Mouse (Mus musculus) mouse trophoblast stem cell (cell line): ENCODE measurements at regions not wholly inside any gene's neighbourhood (a gene's known extent, or its start where the extent isn't known, plus 50 kb on each side); places are given as distances from the start of the nearest gene placed in this dataset.

Source experiments
- in situ Hi-C, 2 experiments: fragments of 300-500 bp; cut with MseI, MboI; formaldehyde crosslinking; loops; 2 replicates in 1 of 2; 3 replicates in 1 of 2; pipeline ENCODE4 v1.15.1; 2025

DNA sequence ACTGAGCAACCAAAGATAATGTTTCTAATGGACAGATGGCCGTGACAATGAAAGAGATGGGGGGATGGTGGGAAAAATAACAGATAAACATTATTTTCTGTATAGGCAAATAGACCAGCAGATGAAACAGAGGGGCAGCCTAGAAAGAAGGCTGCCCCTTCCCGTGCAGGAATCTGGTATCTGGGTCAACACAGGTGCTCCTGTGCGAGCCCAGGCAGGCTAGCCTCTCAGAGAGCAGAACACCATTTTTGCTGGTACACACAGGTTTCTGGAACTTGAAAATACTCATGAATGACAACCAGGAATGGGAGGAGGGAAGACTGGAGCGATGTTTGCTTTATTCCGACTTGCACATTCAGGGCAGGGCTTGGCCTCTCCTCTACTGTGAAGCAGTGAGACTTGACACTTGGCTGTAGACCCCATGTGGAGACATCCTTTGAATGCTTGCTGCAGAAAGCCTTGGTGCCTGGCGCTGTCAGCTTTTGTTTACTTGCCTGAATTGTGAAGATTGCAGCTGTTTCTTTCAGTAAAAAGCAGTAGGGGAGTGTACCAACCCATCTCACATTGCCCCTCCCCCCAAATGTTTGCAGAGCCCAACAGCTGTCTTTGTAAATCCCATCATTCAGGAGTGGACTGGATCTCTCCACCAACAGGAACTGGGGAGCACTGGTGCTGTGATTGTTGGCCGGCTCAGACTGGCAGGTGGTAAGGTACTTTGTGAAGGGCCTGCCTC lies 172.5 kb downstream of the Gm5426 start:
- in situ Hi-C loops = no loop called here

DNA sequence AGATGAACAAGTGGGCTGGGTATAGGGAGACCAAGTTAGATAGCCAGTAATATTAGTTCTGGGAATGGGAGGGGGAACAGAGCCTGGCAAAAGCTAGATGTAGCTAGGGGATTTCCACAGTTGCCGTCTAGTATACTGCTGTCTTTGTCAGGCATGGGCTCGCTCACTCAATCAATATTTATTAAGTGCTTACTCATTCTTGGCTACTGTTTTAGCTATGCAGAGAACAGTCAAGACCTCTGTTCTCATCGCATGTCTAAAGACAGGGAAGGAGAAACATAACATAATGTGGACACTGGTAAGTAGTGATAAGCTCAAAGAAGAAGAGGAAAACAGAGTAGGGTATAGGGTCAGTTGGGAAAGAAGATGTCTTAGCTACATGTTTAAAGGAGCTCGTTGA lies 173.4 kb downstream of the Gm5426 start:
- in situ Hi-C loops = no loop called here

DNA sequence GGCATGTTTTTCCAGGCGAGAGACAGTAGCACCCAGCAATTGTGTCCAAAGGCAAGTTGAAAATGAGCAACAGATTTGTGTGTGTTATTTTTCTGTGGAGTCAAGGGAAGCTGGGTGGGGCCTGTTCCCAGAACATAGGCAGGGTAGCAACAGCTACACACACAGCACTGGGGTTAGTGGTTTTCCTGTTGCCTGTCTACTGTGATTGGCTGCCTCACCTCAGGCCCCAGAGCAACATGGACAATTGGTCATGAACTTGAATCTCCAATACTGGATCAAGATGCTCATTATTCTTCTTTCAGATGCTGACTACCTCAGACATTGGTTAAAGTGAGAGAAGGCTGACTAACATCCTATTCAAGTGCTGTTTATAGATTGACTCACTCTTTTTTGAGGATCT lies 188.9 kb downstream of the Gm5426 start:
- in situ Hi-C loops = no loop called here

DNA sequence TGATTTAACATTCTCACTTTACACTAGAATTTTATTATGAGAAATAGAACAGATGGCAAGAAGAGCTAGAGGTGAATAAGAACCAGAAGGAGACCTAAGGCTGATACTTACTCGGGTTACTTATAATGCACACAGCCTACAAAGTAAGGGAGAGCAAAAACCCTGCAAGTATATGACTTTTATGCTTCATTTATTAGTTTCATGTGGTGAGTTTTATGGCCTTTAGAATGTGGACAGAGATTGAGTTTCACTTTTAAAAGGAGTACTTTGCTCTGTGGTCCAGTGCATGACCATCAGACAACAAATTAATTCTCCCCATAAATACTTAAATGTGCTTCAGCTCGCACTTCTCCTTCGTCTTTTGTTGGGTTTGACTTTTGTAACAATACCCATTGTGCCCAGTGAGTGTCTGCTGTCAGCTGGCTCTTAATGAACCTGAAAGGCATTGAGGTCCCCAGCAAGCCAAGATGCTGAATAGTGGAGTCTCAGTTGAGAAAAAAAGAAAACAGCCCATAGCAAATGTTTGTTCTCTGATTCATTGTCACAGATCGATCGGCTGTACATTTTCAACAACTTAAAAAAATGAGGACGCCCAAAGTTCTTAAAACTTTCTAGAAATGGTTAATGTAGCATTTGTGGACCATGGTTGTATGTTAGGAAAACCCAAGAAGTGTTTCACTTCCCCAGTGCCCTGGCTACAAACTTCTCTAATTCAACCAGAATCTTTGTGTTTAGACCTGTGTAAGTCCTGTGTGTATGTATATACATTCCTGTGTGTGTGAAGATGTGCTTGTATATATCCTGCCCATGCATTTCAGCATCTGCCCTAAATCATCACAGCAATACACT lies 194.5 kb downstream of the Gm5426 start:
- in situ Hi-C loops = no loop called here

DNA sequence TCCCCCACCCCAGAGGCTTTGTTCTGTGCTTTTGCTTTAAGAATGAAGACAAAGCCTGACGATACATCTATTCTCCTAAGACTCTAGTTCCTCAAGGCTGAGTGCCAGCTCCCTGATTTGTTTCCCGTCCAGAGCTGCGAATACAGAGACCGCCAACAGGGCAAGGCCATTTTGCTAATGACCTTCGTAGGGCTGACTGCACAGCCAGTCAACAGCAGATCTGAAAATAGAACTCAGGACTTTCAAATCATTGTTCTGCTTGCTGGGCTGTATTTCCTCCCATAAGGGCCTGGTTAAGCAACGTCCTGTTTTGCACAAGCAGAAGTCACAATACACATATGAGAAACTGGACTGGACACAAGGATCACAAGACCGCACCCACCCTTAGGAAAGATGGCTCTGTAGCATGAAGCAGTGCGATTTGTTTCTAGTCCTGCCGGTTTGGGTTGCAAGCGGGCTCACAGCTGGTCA lies 196.4 kb downstream of the Gm5426 start:
- in situ Hi-C loops = no loop called here

DNA sequence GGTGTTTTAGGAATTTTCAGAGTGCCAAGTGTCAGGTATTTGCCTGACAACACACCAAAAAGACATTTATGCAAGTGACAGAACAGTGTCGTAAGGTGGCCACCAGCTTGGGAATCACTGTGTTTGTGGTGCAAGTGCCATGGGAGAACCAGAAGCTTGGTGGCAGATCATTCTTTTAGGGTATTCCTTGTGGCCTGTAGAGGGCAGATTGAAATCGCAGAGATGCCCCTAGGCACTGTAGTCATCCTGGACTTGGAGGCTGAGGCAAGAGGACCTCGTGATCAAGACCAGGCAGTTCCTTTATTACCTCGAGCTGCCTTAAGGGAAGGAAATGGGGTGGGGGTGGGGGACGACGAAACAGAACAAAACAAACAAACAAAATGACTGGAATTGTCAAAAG lies 196.8 kb downstream of the Gm5426 start:
- in situ Hi-C loops = no loop called here

DNA sequence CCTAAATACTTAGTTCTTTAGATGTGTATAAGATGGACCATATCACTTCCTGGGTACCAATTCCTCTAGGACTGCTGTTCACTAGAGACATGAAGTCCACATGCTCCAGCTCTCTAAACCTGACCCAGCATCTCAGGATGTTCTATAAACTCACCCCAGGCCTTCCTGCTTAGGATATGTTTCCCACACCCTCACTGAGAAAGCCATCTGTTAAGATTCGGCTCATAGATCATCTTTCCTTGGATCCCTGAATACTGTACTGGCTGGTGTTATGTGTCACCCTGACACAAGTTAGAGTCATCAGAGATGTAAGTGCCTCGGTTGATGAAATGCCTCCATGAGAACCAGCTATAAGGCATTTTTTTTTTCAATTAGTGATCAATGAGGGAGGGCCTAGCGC lies 199.9 kb downstream of the Gm5426 start:
- in situ Hi-C loops = no loop called here

DNA sequence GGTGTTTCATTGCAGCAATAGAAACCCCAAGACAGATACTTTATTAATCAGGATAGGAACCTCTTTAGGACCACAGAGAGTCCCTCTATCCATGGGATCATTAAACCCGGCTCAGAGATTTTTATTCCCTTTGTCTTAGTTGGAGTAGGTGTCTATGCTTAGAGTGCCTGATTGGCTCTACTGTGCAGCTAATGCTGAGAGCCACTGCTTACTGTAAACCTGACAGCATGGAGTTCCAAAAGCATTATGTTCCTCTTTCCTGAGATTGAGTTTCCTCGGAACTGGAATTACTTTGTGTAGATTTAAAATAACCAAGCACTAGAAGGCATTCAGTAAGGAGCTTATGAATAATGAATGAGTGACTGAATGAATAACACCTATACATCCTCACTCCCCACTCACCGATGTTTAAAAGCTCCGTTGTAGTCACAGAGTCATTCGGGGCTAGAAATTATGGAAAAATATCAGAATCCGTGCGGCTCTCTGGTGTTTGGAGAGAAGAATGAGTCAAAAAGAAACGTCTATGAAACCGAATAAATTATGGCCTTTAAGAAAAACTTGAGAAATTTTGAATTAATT lies 200.8 kb downstream of the Gm5426 start:
- in situ Hi-C loops = no loop called here

DNA sequence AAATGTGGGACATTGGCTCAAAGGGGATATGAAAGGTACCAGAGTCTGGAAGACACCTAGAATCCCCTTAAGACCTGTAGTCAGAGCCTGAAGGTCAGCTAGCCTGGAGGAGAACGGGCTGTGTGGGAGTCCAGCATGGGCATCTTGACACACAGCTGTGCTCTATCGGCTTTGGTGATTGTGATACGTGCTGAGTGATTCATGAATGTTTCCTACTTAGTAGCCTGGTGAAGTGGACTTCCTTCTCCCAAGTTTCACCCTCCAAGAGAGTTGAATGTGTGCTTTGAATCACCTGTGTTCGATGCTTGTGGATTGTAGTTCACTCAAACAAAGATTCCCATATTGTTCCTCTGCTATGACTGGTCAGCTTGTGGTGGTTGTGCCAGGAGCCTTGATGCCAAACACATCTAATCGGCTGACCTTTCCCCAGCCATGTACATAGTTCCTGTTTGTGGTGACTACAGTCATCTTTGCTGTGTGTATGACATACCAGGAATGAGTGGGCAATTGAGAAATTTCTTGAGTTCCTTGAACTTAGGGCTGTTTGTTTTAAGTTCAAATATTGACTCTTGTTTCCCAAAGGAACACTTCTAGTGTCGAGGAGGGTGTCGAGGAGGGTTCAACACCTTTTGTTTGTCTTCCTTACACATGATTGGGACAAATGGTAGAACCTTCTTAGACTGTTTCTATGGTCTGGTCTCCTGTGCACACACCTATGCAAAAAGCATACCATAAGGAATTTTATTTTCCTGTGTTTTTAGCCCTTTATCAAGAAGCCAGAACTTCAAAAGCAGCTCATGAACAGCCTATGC lies 201.6 kb downstream of the Gm5426 start:
- in situ Hi-C loops = no loop called here

DNA sequence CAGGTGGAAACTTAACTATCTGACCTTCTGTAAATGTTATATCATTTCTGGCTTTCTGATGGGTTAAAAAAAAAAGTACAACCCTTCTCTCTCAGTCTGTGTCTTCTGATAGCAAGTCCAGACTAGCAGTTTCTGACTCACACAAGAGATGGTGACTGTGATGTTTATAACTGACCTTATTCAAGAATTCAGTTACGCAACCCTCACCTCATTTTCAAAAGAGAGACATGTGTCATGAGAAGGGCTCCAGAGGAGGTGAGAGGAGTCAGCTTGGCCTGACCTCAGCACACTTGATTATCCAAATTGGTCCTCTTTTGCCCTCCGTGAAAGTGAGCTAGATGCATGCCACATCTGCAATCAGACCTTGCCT lies 202.2 kb downstream of the Gm5426 start:
- in situ Hi-C loops = no loop called here

DNA sequence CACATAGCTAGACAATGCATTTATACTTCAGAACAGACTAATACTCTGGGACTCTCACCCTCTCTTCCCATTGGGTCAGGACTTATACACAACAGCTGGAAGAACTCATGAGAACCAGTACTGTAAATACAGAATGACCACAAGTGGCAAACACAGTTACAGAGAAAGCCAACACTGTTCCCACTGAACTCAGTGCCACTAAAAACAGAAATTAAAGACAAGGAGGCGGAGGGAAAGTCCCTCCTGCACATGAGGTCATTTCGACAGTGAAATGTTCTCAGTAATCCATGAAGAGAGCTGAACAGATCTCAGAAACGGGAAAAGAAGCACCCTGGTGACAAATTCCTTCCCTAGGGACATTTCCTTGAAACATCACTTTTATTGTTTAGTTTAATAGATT lies 206.1 kb downstream of the Gm5426 start:
- in situ Hi-C loops = no loop called here

DNA sequence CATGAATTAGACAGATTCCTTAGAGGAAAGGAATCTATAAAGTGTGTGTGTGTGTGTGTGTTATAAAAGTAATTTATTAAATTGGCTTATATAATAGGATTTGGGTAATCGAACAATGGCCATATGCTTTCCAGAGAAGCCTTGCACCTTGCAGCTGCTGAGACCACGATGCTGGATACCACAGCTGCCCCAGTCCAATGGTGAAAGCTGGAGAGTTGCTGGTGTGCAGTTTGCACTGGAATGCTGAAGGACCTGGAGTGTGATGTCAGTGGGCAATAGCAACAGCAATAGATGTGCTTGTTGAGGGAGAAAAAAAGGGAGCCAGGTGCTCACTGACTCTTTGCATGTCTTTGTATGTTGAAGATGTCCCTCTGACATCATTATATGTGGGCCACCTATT lies 207.3 kb downstream of the Gm5426 start:
- in situ Hi-C loops = no loop called here

DNA sequence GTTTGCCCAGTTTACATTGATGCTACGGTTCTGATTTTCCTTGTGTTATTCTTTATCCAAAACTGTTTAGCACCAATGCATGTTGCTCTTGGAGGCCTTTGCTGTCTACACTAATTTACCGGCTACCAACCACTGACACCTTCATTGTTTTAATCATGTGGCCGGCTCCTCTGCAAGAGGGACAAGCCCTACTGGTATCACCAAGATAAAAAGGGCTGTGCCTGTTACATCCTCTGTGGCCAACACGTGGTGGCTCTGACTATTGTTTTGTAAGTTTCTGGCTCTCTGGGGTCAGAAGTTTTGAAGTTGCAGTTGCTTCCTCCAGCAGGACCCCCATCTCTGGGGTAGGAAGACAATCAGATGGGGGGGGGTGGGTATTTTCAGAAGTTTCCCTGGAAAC lies 214.3 kb downstream of the Gm5426 start:
- in situ Hi-C loops = no loop called here

DNA sequence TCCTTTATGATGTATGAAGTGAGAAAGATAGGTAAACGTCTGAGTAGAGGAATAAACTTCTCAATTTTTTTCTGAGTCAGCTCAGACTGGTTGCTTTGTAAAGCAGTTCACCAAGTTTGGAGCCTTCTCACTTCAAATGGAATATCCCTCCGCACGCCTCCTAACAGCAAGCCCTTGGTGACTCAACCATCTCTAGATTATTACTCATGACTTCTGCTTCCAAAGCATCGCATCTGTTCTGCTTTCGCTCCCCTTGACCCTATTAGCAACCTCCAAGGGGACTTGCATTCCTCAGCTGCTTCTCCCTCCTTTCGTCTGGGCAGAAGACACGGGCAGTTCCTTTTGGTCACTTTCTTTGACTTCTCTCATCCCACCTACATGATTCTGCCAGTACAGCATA lies 214.9 kb downstream of the Gm5426 start:
- in situ Hi-C loops = no loop called here

DNA sequence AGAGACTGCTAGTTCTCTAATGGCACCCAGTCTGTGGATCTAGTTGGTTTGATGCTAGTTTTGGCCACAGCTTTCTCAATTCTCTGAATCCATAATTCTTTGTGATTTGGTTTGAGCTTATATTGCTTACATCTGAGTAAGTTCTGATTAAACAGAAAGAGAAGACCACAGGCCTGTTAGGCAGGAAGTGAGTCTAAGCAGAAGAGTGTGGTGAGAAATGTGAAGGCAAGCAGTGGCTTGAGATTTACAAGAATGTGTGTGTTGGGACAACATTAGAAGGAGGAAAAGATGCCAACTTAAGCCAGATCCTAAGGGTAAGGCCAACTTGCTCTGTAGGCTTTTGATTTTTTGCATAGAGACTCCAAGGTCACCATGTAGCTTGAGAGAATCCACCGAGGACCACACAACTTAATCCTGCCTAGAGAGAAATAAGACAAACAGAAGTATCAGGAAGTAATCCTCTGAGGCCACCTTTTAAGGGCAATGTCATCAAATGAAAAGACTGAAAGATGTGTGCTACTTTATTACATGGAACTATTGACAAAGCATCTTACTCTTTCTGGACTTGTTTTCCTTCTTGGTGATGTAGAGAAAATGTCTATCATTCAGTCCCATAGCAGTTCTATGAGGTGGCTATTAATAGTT lies 220.7 kb downstream of the Gm5426 start:
- in situ Hi-C loops = no loop called here

DNA sequence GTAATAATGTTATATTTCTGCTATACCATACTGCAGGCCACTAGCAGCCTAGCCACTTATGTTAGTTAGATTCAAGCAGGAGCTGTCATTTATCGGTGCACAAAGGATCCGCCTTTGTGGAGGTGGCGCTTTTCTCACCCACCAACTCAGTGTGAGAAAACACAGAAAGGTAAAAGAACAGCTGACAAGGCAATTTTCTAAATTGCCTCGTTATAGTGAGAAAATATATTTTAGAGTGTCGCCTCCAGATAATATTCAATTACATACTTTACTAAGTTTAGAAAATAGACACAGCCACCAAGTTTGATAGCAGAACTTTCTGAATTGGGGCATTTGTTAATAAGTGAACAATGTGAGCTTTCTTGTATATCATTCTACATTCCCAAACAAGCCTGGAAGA lies 221.2 kb downstream of the Gm5426 start:
- in situ Hi-C loops = no loop called here

DNA sequence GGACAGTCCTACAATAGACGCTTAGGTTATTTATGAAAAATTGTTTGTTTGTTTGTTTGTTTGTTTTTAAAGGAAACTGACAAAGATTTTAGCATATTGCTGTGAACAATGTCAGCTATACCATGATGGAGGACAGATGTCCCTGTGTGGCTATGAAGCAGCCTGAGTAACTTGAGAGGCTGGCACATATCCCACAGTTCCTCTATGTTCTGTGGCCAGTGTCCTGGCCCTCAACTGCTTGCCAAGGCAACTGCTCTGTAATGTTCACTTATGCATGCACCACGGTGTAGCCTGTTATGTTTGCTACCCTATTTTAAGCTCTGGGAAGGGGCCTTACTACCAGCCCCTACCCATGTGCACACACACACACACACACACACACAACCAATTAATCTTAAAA lies 222.6 kb downstream of the Gm5426 start:
- in situ Hi-C loops = no loop called here

DNA sequence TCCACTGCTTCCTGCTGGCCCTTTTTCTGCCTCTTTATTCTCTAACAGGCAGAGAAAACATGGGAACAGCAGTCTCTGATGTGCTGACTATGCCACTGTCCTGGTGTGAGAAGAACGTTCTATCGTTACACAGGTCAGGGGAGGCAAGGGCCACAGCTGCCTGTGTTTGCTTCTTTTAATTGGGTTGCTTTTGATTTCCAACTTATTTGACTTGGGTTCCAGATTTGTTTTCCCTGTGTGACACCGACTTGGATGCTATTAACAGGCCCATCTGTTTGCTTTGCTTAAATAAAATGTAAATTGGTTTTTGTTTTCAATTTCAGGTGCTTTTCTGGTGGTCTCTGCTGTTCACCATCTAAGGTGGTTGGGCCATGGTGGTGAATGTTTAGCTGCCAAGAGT lies 225.8 kb downstream of the Gm5426 start:
- in situ Hi-C loops = no loop called here

DNA sequence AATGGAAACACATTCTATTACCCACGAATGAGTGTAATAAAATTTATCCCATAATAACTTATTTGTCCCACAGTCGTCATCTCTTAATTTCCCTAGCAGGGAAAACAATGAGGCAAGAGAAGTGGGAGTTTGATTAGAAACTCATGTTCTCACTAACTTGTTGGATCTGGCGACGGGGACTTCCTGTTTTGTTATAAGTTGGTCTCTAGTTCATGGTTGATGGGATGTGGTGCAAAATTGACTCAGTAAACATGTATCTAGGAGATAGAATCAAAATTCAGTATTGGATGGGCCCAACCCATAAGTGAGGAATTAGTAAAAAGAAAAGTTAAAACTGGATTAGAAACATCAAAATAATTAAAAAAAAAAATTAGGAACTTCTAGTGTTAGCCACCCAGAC lies 227.5 kb downstream of the Gm5426 start:
- in situ Hi-C loops = no loop called here

DNA sequence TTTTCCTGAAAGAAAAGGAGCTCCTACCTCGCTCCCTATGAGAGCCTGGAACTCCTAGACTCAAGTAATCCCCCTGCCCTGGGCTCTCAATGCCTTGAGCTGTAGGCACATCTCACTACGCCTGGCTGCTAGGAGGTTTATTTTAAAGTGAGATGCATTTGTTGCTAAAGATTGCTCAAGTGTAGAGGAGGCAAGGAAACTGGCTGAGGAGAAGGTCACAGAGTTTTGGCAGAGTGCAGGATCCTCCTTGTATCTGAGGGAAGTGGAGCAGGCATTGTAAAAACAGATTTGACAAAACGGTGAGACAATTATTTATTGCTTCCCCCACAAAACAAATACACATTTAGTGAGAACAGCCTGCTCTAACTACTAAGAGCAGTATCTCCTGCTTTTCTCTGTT lies 228.7 kb downstream of the Gm5426 start:
- in situ Hi-C loops = no loop called here

DNA sequence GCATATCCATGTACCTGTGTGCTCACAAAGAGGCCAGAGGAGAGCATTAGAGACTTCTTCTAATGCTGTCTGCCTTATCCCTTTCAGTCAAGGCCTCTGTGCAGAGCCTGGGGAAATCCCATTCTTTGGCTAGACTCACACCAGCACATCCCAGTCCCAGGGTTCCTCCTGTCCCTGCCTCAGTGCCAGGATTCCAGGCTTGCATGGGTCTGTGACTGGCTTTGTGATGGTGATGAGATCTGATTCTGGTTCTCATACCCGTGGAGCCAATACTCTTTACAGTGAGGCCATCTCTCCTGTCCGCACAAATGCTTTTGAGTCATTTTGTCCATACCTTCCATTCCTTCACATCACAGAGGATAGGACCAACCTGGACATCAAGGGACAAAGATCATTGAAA lies 230.5 kb downstream of the Gm5426 start:
- in situ Hi-C loops = no loop called here
